Mouse (Mus musculus) heart, embryonic 16.5 days (tissue): Measurements from ENCODE around the gene Arhgap31. TPM values are rescaled to one million over a fixed set of nuclear protein-coding genes. Genes with fewer than 3 reads are reported as not detected.

Source experiments
- ATAC-seq: fragments of 200-750 bp; cut with Nextera tagmentation; replicated peaks from 2 replicates; pipeline ENCODE4 v1.8.0; 2017; ENCODE audit warnings: moderate number of reproducible peaks; ENCODE audit not compliant: insufficient read depth, low FRiP score; ENCODE audit errors: extremely low read depth
- H3K27ac ChIP-seq: fragments of 300-500 bp; sonication (generic); 2 replicates; pipeline ENCODE4 v1.5.1; 2014; ENCODE audit warnings: mild to moderate bottlenecking, low read length, control low read depth, moderate library complexity
- H3K27me3 ChIP-seq: fragments of 300-500 bp; sonication (generic); 2 replicates; pipeline ENCODE4 v1.6.1; 2014; ENCODE audit warnings: low read length, mixed read lengths; ENCODE audit not compliant: control insufficient read depth, insufficient read depth
- H3K36me3 ChIP-seq: fragments of 300-500 bp; sonication (generic); 2 replicates; pipeline ENCODE4 v1.6.1; 2014; ENCODE audit not compliant: control insufficient read depth, insufficient read depth
- H3K4me1 ChIP-seq: fragments of 300-500 bp; sonication (generic); 2 replicates; pipeline ENCODE4 v1.6.1; 2014; ENCODE audit warnings: low read length, mixed read lengths; ENCODE audit not compliant: control insufficient read depth, insufficient read depth
- H3K4me2 ChIP-seq: fragments of 300-500 bp; sonication (generic); 2 replicates; pipeline ENCODE4 v1.6.1; 2014; ENCODE audit warnings: low read depth, mild to moderate bottlenecking, control low read depth, low read length
- H3K4me3 ChIP-seq: fragments of 300-500 bp; sonication (generic); 2 replicates; pipeline ENCODE4 v1.5.1; 2014; ENCODE audit warnings: mild to moderate bottlenecking, control low read depth, low read length
- H3K9ac ChIP-seq: fragments of 300-500 bp; sonication (generic); 2 replicates; pipeline ENCODE4 v1.6.1; 2014; ENCODE audit warnings: low read length, control low read depth
- H3K9me3 ChIP-seq: fragments of 300-500 bp; sonication (generic); replicated peaks from 2 replicates; pipeline ENCODE4 v1.6.1; 2016; ENCODE audit warnings: low read length; ENCODE audit not compliant: control insufficient read depth
- WGBS: fragments of 180-500 bp; shearing (Covaris S2); extraction: QIAGEN DNeasy Blood & Tissue Kit; methylation state at CpG from one replicate; pipeline ENCODE4 v1.1.7; 2014; 5-methylcytosine and 5-hydroxymethylcytosine counted together
- polyA plus RNA-seq: library from polyadenylated mRNA; unstranded; fragments of >200 nt; fragmentation: Nextera tagmentation; extraction: Ambion mirVana; gene quantifications from 2 replicates; pipeline ENCODE4 v1.2.1, GENCODE M21; 2015

Gene Arhgap31
- polyA plus RNA-seq, 1 experiment from 2014 or later = 38.0 TPM

- Histone ChIP-seq H3K4me1 (peaks cover 74% of the 10 kb centered on the region), H3K27me3 (no peaks in the 10 kb centered on the region), H3K4me3 (no peak overlapping the region), H3K27ac (peak overlapping the region; percentile 17; the same call in 1 of the 2 replicates), H3K4me2 (no peak overlapping the region), H3K36me3 (0 out of 2 replicates have a peak, but pooled peaks cover under 1% of the 10 kb centered on the region), H3K9me3 (no peaks in the 10 kb centered on the region), H3K9ac (no peak overlapping the region)
- no peak for ATAC-seq
- 71% methylated on average over 11 of the region's 11 CpGs for WGBS
Observed at GRCm38 (mm10) chr16:38674891-38675290, 38.2 kb downstream of the Arhgap31 start.

- Histone ChIP-seq H3K36me3 (0 out of 2 replicates have a peak, but pooled peaks cover 2% of the 10 kb centered on the region), H3K4me1 (peaks cover 76% of the 10 kb centered on the region), H3K9ac (0 out of 2 replicates have a peak overlapping the region, but pooled peaks have one; percentile 24), H3K4me3 (no peak overlapping the region), H3K9me3 (no peaks in the 10 kb centered on the region), H3K4me2 (no peak overlapping the region), H3K27ac (peak overlapping the region; percentile 83), H3K27me3 (no peaks in the 10 kb centered on the region)
- ATAC-seq = peak; percentile 73
- 51% methylated on average over 15 of the region's 15 CpGs for WGBS
Observed at GRCm38 (mm10) chr16:38673511-38673910, 39.6 kb downstream of the Arhgap31 start.

- Histone ChIP-seq H3K4me3 (no peak overlapping the region), H3K27me3 (no peaks in the 10 kb centered on the region), H3K36me3 (0 out of 2 replicates have a peak, but pooled peaks cover 2% of the 10 kb centered on the region), H3K27ac (peak overlapping the region; percentile 83), H3K4me1 (peaks cover 78% of the 10 kb centered on the region), H3K9ac (no peak overlapping the region), H3K4me2 (no peak overlapping the region), H3K9me3 (no peaks in the 10 kb centered on the region)
- WGBS = 45% methylated on average over 7 of the region's 7 CpGs
- no peak for ATAC-seq
Observed at GRCm38 (mm10) chr16:38672947-38673346, 40.1 kb downstream of the Arhgap31 start.

GRCm38 (mm10) chr16:38672370-38672769 lies 40.7 kb downstream of the Arhgap31 start:
- Histone ChIP-seq H3K9ac (0 out of 2 replicates have a peak overlapping the region, but pooled peaks have one; percentile 18), H3K4me3 (no peak overlapping the region), H3K4me2 (peak overlapping the region; percentile 40), H3K27me3 (no peaks in the 10 kb centered on the region), H3K27ac (peak overlapping the region; percentile 83), H3K9me3 (no peaks in the 10 kb centered on the region), H3K36me3 (0 out of 2 replicates have a peak, but pooled peaks cover 2% of the 10 kb centered on the region), H3K4me1 (peaks cover 81% of the 10 kb centered on the region)
- WGBS = 23% methylated on average over 5 of the region's 5 CpGs
- ATAC-seq = peak; percentile 58

- H3K27ac ChIP-seq = peak overlapping the region; percentile 9; the same call in 1 of the 2 replicates
- WGBS = 84% methylated on average over 12 of the region's 12 CpGs
- no peak overlapping the region for H3K4me3 ChIP-seq
- H3K9me3 ChIP-seq = no peaks in the 10 kb centered on the region
- peaks cover 85% of the 10 kb centered on the region for H3K4me1 ChIP-seq
- ATAC-seq = no peak
- H3K36me3 ChIP-seq = 0 out of 2 replicates have a peak, but pooled peaks cover 2% of the 10 kb centered on the region
- no peak overlapping the region for H3K4me2 ChIP-seq
- no peaks in the 10 kb centered on the region for H3K27me3 ChIP-seq
- no peak overlapping the region for H3K9ac ChIP-seq
Observed at GRCm38 (mm10) chr16:38670621-38671390, 42.3 kb downstream of the Arhgap31 start.

- Histone ChIP-seq H3K4me1 (peaks cover 75% of the 10 kb centered on the region), H3K27ac (peak overlapping the region; percentile 59), H3K9me3 (no peaks in the 10 kb centered on the region), H3K9ac (no peak overlapping the region), H3K27me3 (no peaks in the 10 kb centered on the region), H3K4me3 (no peak overlapping the region), H3K4me2 (no peak overlapping the region), H3K36me3 (0 out of 2 replicates have a peak, but pooled peaks cover 2% of the 10 kb centered on the region)
- WGBS = 75% methylated on average over 8 of the region's 8 CpGs
- no peak for ATAC-seq
Observed at GRCm38 (mm10) chr16:38668871-38669675, 44.0 kb downstream of the Arhgap31 start.

GRCm38 (mm10) chr16:38666523-38666922 lies 46.6 kb downstream of the Arhgap31 start:
- Histone ChIP-seq H3K27me3 (no peaks in the 10 kb centered on the region), H3K4me2 (no peak overlapping the region), H3K9ac (no peak overlapping the region), H3K36me3 (0 out of 2 replicates have a peak, but pooled peaks cover 2% of the 10 kb centered on the region), H3K9me3 (no peaks in the 10 kb centered on the region), H3K4me3 (no peak overlapping the region), H3K27ac (peak overlapping the region; percentile 51; the same call in 1 of the 2 replicates), H3K4me1 (peaks cover 55% of the 10 kb centered on the region)
- no peak; the same call in 1 of the 2 replicates for ATAC-seq
- 65% methylated on average over 4 of the region's 4 CpGs for WGBS

GRCm38 (mm10) chr16:38666016-38666415 lies 47.1 kb downstream of the Arhgap31 start:
- no peak for ATAC-seq
- no peaks in the 10 kb centered on the region for H3K27me3 ChIP-seq
- no peaks in the 10 kb centered on the region for H3K9me3 ChIP-seq
- H3K27ac ChIP-seq = no peak overlapping the region
- H3K4me3 ChIP-seq = no peak overlapping the region
- 79% methylated on average over 2 of the region's 2 CpGs for WGBS
- H3K36me3 ChIP-seq = 0 out of 2 replicates have a peak, but pooled peaks cover 2% of the 10 kb centered on the region
- H3K4me1 ChIP-seq = peaks cover 51% of the 10 kb centered on the region
- H3K9ac ChIP-seq = no peak overlapping the region
- no peak overlapping the region for H3K4me2 ChIP-seq
